Mouse (Mus musculus): ENCODE measurements around the gene Ppp1r15a. TPM values are rescaled to one million over a fixed set of nuclear protein-coding genes. Genes with fewer than 3 reads are reported as not detected.
"Not testable (repeated sequence)": the region's sequence is repeated elsewhere in the genome, so short reads cannot be mapped to it uniquely, and the experiment has no call there.

Ppp1r15a gene
- polyA plus RNA-seq, 1 experiment: 356 TPM

DNA sequence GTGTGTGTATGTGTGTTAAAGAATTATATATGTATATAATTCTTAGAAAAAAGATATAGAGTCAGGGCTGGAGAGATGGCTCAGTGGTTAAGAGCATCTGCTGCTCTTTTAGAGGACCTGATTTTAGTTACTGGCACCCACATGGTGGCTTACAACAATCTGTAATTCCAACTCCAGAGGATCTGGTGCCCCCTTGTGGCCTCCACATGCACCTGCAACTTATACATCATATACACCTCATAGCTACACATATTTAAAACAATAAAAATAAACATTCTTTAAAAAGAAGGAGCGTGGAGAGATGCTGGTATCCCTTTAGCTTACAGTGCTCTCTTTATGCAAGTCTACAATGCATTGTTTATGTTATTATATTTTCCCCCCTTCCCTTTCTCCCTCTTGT lies 18.5 kb upstream of the Ppp1r15a start:
- Histone ChIP-seq H3K4me3 (replicated peaks; ENCODE audit: control insufficient read depth, low read depth, low read length) (no peak overlapping the region), H3K4me1 (ENCODE audit: control insufficient read depth, insufficient read depth, low read length) (no peaks in the 10 kb centered on the region), H3K27ac (ENCODE audit: control insufficient read depth, insufficient read depth, low read depth, low read length, poor library complexity) (no peak overlapping the region)
- WGBS: 85% methylated on average over 1 of the region's 1 CpGs
- TF ChIP-seq CTCF (IDR thresholded peaks at IDR 0.05; ENCODE audit: control insufficient read depth, insufficient read depth, low read length) (0 out of 2 replicates have a peak, but pooled peaks have one; percentile 6), POLR2A (IDR thresholded peaks at IDR 0.05; ENCODE audit: borderline replicate concordance, control insufficient read depth, low read depth, low read length) (no peak)

- no peak overlapping the region for H3K27ac ChIP-seq (ENCODE audit: control insufficient read depth, insufficient read depth, low read depth, low read length, poor library complexity)
- WGBS: 67% methylated on average over 2 of the region's 2 CpGs
- no peaks in the 10 kb centered on the region for H3K4me1 ChIP-seq (ENCODE audit: control insufficient read depth, insufficient read depth, low read length)
- no peak overlapping the region for H3K4me3 ChIP-seq (replicated peaks; ENCODE audit: control insufficient read depth, low read depth, low read length)
- TF ChIP-seq POLR2A (IDR thresholded peaks at IDR 0.05; ENCODE audit: borderline replicate concordance, control insufficient read depth, low read depth, low read length) (no peak), CTCF (IDR thresholded peaks at IDR 0.05; ENCODE audit: control insufficient read depth, insufficient read depth, low read length) (no peak)
Measured at GRCm38 (mm10) chr7:45540213-45540612, 14.1 kb upstream of the Ppp1r15a start.

DNA sequence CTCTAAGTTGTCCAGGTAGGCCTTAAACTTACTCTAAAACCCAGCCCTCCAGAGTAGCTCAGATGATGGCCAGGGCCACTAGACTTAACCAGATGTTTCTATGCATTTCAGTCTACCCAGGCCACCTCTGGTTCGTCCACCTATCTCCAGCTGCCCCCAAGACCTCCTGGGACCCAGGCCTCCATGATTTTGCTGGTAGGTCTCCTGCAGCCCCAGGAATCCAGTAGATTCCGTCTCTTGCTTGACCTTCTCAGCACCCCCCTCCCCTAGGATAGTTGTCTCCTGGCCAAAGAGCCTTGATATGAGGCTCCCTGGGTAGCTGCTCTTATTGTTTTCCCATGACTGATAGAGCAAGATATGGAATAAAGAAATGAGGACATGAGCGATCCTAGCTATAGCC lies 13.0 kb upstream of the Ppp1r15a start:
- 74% methylated on average over 3 of the region's 3 CpGs for whole genome bisulfite sequencing
- no peak overlapping the region for H3K27ac ChIP-seq (ENCODE audit: control insufficient read depth, insufficient read depth, low read depth, low read length, poor library complexity)
- TF ChIP-seq CTCF (IDR thresholded peaks at IDR 0.05; ENCODE audit: control insufficient read depth, insufficient read depth, low read length): no peak
- TF ChIP-seq POLR2A (IDR thresholded peaks at IDR 0.05; ENCODE audit: borderline replicate concordance, control insufficient read depth, low read depth, low read length): no peak
- H3K4me1 ChIP-seq (ENCODE audit: control insufficient read depth, insufficient read depth, low read length): no peaks in the 10 kb centered on the region
- no peak overlapping the region for H3K4me3 ChIP-seq (replicated peaks; ENCODE audit: control insufficient read depth, low read depth, low read length)

DNA sequence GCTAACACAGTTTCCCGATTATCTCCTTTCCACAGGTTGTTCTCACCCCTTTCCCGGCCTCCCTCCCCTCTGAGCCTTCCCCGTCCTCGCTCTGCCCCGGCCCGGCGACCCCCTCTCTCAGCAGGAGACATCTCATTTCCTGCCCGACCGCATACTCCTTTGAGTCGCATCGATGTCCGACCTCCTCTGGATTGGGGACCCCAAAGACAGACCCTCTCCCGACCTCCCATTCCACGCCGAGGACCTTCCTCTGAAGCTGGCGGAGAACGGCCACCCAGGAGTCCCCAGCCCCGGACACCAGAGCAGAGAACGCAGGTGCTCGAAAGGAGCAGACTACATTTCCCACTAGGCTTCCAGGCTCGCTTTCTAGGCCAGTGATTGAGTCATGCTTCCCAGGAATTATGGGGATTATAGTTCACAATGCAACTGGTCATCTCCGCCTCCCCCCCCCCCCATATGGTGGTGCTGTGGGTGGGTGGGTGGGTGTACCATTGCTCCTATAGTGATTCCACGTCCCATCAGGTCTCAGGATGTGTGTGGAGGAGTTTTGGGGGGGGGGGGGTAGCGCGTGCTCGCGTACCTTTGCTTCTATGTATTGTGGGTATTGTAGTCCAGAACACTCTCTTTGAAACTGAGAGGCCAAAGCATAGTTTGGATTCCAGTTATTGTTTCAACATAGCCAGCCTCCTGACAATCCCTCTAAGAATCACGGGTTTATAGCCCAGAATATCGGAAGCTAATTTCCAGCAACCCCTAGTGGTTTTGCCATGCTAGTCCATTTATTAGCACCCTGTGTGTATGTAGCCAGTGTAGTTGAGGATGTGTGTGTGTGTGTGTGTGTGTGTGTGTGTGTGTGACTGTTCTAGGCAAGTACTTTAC lies 12.3 kb upstream of the Ppp1r15a start:
- H3K4me1 ChIP-seq (ENCODE audit: control insufficient read depth, insufficient read depth, low read length): no peaks in the 10 kb centered on the region
- no peak overlapping the region for H3K27ac ChIP-seq (ENCODE audit: control insufficient read depth, insufficient read depth, low read depth, low read length, poor library complexity)
- TF ChIP-seq CTCF (IDR thresholded peaks at IDR 0.05; ENCODE audit: control insufficient read depth, insufficient read depth, low read length): no peak
- no peak for TF ChIP-seq POLR2A (IDR thresholded peaks at IDR 0.05; ENCODE audit: borderline replicate concordance, control insufficient read depth, low read depth, low read length)
- WGBS: 3% methylated on average over 29 of the region's 29 CpGs
- H3K4me3 ChIP-seq (replicated peaks; ENCODE audit: control insufficient read depth, low read depth, low read length): peak overlapping the region; percentile 25

DNA sequence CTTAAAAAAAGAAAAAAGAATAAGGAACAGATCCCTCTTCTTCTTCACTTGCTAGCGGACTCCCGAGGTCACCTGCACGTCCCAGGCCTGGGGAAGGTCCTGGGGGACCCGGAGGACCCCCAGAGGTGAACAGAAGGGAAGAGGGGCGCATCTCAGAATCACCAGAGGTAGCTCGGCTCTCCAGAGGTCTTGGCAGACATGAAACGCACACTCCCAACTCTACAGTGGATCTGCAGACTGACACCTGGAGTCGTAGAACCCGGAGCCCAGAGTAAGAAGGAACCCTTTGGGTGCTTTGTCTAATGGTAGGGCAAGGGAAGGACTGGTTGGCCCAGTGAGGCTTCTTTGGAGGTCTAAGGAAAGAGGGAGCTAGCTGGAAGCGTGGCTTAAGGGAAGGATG lies 11.5 kb upstream of the Ppp1r15a start:
- TF ChIP-seq POLR2A (IDR thresholded peaks at IDR 0.05; ENCODE audit: borderline replicate concordance, control insufficient read depth, low read depth, low read length) (no peak), CTCF (IDR thresholded peaks at IDR 0.05; ENCODE audit: control insufficient read depth, insufficient read depth, low read length) (no peak)
- WGBS: 81% methylated on average over 10 of the region's 10 CpGs

DNA sequence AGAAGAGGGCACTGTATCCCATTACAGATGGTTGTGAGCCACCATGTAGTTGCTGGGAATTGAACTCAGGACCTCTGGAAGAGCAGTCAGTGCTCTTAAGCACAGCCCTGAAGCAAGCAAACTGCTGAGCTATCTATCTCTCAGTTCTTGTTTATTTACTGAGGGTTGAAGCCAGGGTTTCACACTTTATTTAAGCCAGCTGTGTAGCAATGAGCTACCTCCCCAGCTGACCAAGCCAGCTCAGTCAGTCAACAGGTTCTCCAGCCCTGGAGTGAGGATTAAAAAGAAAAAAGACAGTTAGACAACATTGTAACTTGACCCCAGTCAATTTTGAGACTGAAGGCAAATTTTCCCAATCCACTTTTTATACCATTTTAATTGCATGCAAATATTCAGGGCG lies 9.6 kb upstream of the Ppp1r15a start:
- no peak overlapping the region for H3K4me3 ChIP-seq (replicated peaks; ENCODE audit: control insufficient read depth, low read depth, low read length)
- WGBS: 76% methylated on average over 1 of the region's 1 CpGs
- no peak for TF ChIP-seq POLR2A (IDR thresholded peaks at IDR 0.05; ENCODE audit: borderline replicate concordance, control insufficient read depth, low read depth, low read length)
- TF ChIP-seq CTCF (IDR thresholded peaks at IDR 0.05; ENCODE audit: control insufficient read depth, insufficient read depth, low read length): no peak
- H3K4me1 ChIP-seq (ENCODE audit: control insufficient read depth, insufficient read depth, low read length): no peaks in the 10 kb centered on the region
- H3K27ac ChIP-seq (ENCODE audit: control insufficient read depth, insufficient read depth, low read depth, low read length, poor library complexity): no peak overlapping the region

More for the DNA sequence above, 11.5 kb upstream of the Ppp1r15a start:
- Histone ChIP-seq H3K27ac (ENCODE audit: control insufficient read depth, insufficient read depth, low read depth, low read length, poor library complexity) (no peak overlapping the region), H3K4me1 (ENCODE audit: control insufficient read depth, insufficient read depth, low read length) (no peaks in the 10 kb centered on the region), H3K4me3 (replicated peaks; ENCODE audit: control insufficient read depth, low read depth, low read length) (no peak overlapping the region)

GRCm38 (mm10) chr7:45530643-45531042 lies 4.6 kb upstream of the Ppp1r15a start:
- H3K4me3 ChIP-seq (replicated peaks; ENCODE audit: control insufficient read depth, low read depth, low read length): no peak overlapping the region
- H3K4me1 ChIP-seq (ENCODE audit: control insufficient read depth, insufficient read depth, low read length): no peaks in the 10 kb centered on the region; the same call in none of the 2 replicates
- H3K27ac ChIP-seq (ENCODE audit: control insufficient read depth, insufficient read depth, low read depth, low read length, poor library complexity): no peak overlapping the region
- no peak for TF ChIP-seq CTCF (IDR thresholded peaks at IDR 0.05; ENCODE audit: control insufficient read depth, insufficient read depth, low read length)
- no peak for TF ChIP-seq POLR2A (IDR thresholded peaks at IDR 0.05; ENCODE audit: borderline replicate concordance, control insufficient read depth, low read depth, low read length)
- WGBS: 64% methylated on average over 2 of the region's 2 CpGs

DNA sequence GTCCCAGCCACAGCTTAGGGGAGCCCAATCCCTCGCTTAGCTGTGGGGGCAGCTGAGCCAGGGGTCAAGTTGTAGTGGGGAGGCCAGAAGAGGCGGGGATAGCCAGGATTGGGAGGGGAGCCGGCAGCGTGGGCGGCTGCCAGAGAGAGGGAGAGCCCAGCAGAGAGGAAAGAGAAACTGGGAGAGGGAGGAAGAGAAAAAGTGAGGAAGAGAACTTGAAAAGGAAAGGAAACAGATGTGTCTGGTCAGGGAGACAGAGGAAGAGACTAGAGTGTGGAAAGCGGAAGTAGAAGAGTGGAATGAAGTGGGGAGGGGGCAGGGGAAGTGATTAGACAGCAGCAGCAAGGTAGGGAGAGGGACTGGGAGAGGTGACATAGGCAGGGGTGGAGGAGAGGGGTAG lies 3.4 kb upstream of the Ppp1r15a start:
- WGBS: 5% methylated on average over 6 of the region's 6 CpGs
- no peak overlapping the region for H3K27ac ChIP-seq (ENCODE audit: control insufficient read depth, insufficient read depth, low read depth, low read length, poor library complexity)
- no peak overlapping the region for H3K4me3 ChIP-seq (replicated peaks; ENCODE audit: control insufficient read depth, low read depth, low read length)
- no peaks in the 10 kb centered on the region; the same call in none of the 2 replicates for H3K4me1 ChIP-seq (ENCODE audit: control insufficient read depth, insufficient read depth, low read length)
- TF ChIP-seq POLR2A (IDR thresholded peaks at IDR 0.05; ENCODE audit: borderline replicate concordance, control insufficient read depth, low read depth, low read length): no peak
- TF ChIP-seq CTCF (IDR thresholded peaks at IDR 0.05; ENCODE audit: control insufficient read depth, insufficient read depth, low read length): no peak

DNA sequence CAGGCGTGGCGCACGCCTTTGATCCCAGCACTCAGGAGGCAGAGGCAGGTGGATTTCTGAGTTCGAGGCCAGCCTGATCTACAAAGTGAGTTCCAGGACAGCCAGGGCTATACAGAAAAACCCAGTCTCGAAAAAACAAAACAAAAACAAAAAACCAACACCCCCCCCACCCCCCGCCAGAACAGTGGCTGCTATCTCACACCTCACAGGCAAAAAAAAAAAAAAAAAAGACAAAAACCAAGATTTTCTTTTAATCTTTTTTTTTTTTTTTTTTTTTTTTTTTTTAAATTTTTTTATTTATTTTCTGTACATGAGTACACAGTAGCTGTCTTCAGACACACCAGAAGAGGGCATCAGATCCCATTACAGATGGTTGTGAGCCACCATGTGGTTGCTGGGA lies 1.1 kb upstream of the Ppp1r15a start:
- peak overlapping the region; percentile 12; the same call in 1 of the 2 replicates for H3K27ac ChIP-seq (ENCODE audit: control insufficient read depth, insufficient read depth, low read depth, low read length, poor library complexity)
- 68% methylated on average over 6 of the region's 6 CpGs for WGBS
- H3K4me1 ChIP-seq (ENCODE audit: control insufficient read depth, insufficient read depth, low read length): not testable (repeated sequence)
- H3K4me3 ChIP-seq (replicated peaks; ENCODE audit: control insufficient read depth, low read depth, low read length): peak overlapping the region; percentile 29
